Mouse (Mus musculus): ENCODE measurements at regions not wholly inside any gene's neighbourhood (a gene's known extent, or its start where the extent isn't known, plus 50 kb on each side); places are given as distances from the start of the nearest gene placed in this dataset.

DNA sequence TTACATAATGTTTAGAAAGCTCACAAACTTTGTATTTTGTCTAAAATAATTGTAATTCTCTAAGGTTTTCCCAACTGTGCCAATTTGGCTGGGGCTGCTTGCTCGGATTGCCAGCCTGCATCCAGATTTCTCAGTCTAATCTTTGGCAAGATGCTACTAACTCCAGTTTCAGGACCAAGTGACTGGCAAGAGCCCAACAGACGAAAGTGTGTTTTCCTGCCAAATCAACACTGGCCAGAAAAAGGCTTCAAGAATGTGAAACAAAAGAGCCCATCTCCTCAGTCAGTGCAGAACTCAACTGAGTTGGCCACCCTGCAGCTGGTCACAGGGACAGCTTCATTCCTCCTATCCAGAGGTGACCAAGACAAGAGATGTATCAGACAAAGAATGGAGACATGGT, 627.3 kb upstream of the Acvr2a start:
- intact Hi-C loops (cut with DNase I), result no loop called here

DNA sequence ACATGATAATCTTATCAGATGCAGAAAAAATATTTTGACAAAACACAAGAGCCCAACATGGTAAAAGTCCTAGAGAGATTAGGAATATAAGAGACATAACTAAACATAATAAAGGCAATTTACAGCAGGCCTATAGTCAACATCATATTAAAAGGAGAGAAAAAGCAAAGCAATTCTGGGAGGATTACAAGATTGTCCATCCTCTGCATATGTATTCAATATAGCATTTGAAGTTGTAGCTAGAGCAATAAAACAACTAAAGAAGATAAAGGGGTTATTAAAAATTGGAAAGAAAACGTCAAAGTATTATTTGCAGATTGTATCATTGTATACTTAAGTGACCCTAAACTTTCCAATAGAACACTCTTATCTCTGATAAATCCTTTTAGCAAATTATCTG, 602.1 kb upstream of the Acvr2a start:
- no peak for DNase-seq
- intact Hi-C loops (cut with DNase I), result no loop called here

More for the DNA sequence above, 627.3 kb upstream of the Acvr2a start:
- DNase-seq, result peak in 1 of 2 experiments; percentile 30

DNA sequence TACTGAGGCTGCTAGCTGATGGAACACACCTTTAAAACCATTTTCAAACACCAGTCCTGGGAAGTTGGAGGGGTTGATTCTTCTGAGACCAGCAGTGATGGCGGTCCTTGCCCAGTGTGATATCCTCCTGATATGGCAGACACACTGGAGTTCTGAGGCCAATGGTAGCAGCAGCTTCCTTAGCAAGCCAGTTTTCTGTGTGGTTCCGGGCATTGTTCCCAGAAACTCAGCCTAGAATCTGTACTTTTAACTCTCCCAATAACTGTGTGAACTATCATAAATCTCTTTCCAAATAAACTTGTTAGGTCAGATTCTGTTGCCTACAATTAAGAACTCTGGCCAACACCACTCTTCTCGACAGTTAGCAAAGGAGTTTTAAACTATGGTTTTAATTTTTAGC, 593.1 kb upstream of the Acvr2a start:
- intact Hi-C loops (cut with DNase I), result no loop called here
- peak in 1 of 2 experiments; percentile 2 for DNase-seq

DNA sequence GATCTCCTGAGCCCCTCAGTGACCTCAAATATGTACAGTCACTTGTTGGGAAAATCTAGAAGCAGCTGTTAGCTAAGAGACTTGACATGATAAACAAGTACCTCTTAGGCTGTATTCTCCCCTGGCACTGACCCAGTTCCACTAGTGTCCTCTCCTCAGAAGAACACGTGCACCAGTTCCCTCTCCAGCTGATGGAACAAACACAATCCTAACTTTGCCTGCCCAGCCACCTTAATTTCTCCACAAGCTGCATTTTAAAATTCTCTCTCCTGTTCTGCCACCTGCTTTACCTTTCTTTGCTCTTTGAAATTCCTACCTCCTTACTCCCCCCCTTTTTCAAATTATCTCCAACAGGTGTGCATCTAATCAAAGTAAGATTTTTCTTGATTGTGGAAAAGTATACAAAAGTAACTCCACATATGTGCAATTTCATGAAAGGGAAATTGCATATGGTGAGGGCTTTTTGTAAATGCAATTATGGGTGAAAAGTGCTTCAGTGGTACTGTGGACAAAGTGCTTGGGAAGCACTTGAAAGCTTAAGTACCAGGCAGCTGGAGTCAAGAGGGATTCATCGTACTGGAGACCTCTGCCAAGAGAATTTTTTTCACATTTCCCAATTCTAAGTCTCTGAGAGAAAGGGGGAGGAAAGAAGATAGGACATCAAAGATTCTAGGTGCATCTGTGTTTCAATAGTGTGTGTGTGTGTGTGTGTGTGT, 590.7 kb upstream of the Acvr2a start:
- DNase-seq, result no peak
- intact Hi-C loops (cut with DNase I), result no loop called here

DNA sequence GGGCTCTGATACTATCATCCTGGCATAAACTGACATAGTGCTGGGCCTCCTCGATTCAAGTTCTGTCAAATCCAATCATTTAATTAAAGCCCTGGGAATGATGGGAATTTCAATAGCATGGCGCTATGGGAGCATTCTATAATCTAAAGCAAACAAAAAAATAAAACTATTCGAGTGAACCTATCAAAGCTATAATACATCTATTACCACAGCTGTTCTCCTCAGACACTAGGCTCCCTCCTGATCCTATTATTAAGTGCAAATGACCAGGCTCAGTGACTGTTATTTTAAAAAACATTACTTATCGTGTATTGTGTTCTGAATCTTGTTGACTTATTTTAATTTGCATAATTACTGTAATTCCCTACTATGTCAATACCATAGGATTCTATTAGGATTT, 563.7 kb upstream of the Acvr2a start:
- intact Hi-C loops (cut with DNase I), result no loop called here
- DNase-seq, result no peak

DNA sequence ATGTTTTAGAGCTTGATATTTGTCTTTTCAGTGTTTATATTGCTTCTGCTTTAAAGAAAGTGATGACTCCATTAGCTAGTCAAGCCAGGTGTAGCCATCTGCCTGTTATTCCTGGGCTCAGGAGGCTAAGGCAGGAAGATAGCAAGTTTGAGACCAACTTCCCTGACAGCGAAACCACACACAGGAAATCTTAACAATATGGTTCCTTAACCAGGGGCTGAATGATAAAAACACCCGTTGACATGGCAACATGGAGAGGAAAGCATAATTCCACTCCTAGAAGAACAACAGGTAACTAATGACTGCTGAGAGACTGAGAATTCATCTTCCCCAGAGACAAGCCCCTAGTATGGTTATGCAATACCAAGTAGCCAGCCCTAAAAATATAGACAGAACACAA, 553.6 kb upstream of the Acvr2a start:
- intact Hi-C loops (cut with DNase I), result no loop called here

More for the DNA sequence above, 553.6 kb upstream of the Acvr2a start:
- DNase-seq, result no peak

Data from heart, postnatal 14 days (tissue).